Mouse (Mus musculus): Measurements from ENCODE around the gene Zyg11b. TPM values are rescaled to one million over a fixed set of nuclear protein-coding genes. Genes with fewer than 3 reads are reported as not detected.

Gene Zyg11b
- total and polyA plus RNA-seq, 3 experiments, result 9.3 to 14.2 (median 11.8) TPM

DNA sequence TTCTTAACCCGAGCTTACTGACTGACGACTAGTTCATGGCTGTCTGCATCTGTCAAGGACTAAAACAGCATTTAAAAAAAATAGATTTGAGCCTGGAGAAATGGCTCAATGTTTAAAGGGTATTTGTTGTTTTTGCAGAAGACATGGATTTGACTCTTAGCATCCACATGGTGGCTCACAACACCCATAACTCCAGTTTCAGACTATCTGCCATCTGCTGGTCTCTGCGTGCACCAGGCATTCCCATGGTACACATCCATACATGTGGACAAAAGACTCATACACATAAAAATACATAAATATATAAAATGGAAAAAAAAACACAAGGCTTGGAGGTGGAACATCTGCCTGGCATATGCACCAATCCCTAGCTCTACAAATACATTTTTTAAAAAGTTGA lies 51.6 kb downstream of the Zyg11b start:
- no peaks in the 10 kb centered on the region for H3K9me3 ChIP-seq (replicated peaks; ENCODE audit: low read length)
- H3K27ac ChIP-seq (ENCODE audit: insufficient read depth, low read depth), result no peak overlapping the region
- dilution Hi-C loops (cut with MboI; ENCODE audit: extremely low pct_ligation_motif_present, extremely low pct_unique_long_range_greater_than_20kb, low sequenced_read_pairs) (no loop called here), in situ Hi-C loops (cut with MboI; ENCODE audit: low pct_ligation_motif_present, low pct_unique_long_range_greater_than_20kb, low sequenced_read_pairs) (no loop called here)
- no peak overlapping the region for H3K4me2 ChIP-seq (ENCODE audit: insufficient read depth, low read depth, poor library complexity, severe bottlenecking)
- H3K79me2 ChIP-seq (replicated peaks; ENCODE audit: control insufficient read depth, extremely low read depth, insufficient read depth, poor library complexity, severe bottlenecking), result no peaks in the 10 kb centered on the region
- no peaks in the 10 kb centered on the region for H3K4me1 ChIP-seq (ENCODE audit: control insufficient read depth in 1 of 2, insufficient read depth in 2 of 2)
- no peaks in the 10 kb centered on the region for H3K27me3 ChIP-seq (replicated peaks)
- no peak for DNase-seq (ENCODE audit: extremely low read depth)
- H3K4me3 ChIP-seq (replicated peaks in 1 of 3; ENCODE audit: low read depth in 2 of 3, low read length in 2 of 3, poor library complexity in 1 of 3), result no peak overlapping the region
- H3K36me3 ChIP-seq (replicated peaks in 1 of 2; ENCODE audit: control insufficient read depth in 1 of 2, insufficient read depth in 1 of 2, low read length in 1 of 2), result peaks cover 25 to 64% of the 10 kb centered on the region in 2 experiments
- no peak overlapping the region for H3K9ac ChIP-seq (ENCODE audit: insufficient read depth, low read depth)
- TF ChIP-seq ZC3H11A (IDR thresholded peaks at IDR 0.05; ENCODE audit: low read depth, low read length), result no peak
- TF ChIP-seq CTCF (conservative IDR thresholded peaks at IDR 0.05 in 1 of 2, IDR thresholded peaks at IDR 0.05 in 1 of 2; ENCODE audit: low read depth in 2 of 2, low read length in 2 of 2), result peak in 1 of 2 experiments; percentile 57; a peak in 2 of 4 replicates
- peak; percentile 19; the same call in 1 of the 2 replicates for TF ChIP-seq SMC3 (IDR thresholded peaks at IDR 0.05; ENCODE audit: low read depth, low read length)

DNA sequence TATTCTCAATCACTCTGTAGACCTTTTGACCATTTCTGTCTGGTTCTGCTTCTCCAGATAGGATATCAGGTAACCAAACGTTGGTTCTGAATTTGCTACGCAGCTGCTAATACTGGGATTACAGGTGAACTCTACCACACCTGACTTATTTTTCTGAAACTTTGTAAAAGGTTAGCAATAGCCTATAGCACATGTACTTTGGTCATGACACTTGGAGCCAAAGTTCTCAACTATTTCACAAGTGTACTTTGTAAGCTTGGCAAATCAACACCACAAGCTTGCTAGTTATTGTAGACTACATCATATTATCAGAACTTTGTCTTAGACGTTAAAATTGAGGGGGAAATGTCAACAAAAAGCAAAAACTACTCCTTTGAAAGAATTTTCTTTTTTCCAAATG lies 67.2 kb downstream of the Zyg11b start:
- no peak overlapping the region for H3K4me2 ChIP-seq (ENCODE audit: insufficient read depth, low read depth, poor library complexity, severe bottlenecking)
- no peak for DNase-seq (ENCODE audit: extremely low read depth)
- no peak overlapping the region for H3K9ac ChIP-seq (ENCODE audit: insufficient read depth, low read depth)
- no peaks in the 10 kb centered on the region for H3K79me2 ChIP-seq (replicated peaks; ENCODE audit: control insufficient read depth, extremely low read depth, insufficient read depth, poor library complexity, severe bottlenecking)
- TF ChIP-seq MYC (IDR thresholded peaks at IDR 0.05; ENCODE audit: low read depth, low read length) (no peak), SMC3 (IDR thresholded peaks at IDR 0.05; ENCODE audit: low read depth, low read length) (no peak), MAX (IDR thresholded peaks at IDR 0.05; ENCODE audit: low read length) (no peak), MAZ (IDR thresholded peaks at IDR 0.05; ENCODE audit: low read depth, low read length) (no peak), HCFC1 (IDR thresholded peaks at IDR 0.05; ENCODE audit: low read depth, low read length) (no peak), MEF2A (IDR thresholded peaks at IDR 0.05; ENCODE audit: borderline replicate concordance, low read depth, low read length) (no peak), POLR2AphosphoS2 (IDR thresholded peaks at IDR 0.05; ENCODE audit: low read depth, low read length) (no peak), TCF12 (IDR thresholded peaks at IDR 0.05; ENCODE audit: low read depth, low read length) (no peak), NRF1 (IDR thresholded peaks at IDR 0.05; ENCODE audit: low read depth, low read length) (no peak), KAT2A (IDR thresholded peaks at IDR 0.05; ENCODE audit: insufficient replicate concordance, low read length) (no peak), GABPA (IDR thresholded peaks at IDR 0.05; ENCODE audit: insufficient replicate concordance, low read depth, low read length) (no peak), TBP (conservative IDR thresholded peaks at IDR 0.05; ENCODE audit: low read depth, low read length) (no peak), SIN3A (IDR thresholded peaks at IDR 0.05; ENCODE audit: low read length) (no peak), EP300 (IDR thresholded peaks at IDR 0.05; ENCODE audit: low read length) (no peak), CHD1 (IDR thresholded peaks at IDR 0.05; ENCODE audit: low read depth, low read length) (no peak)
- no peaks in the 10 kb centered on the region for H3K27me3 ChIP-seq (replicated peaks)
- dilution Hi-C loops (cut with MboI; ENCODE audit: extremely low pct_ligation_motif_present, extremely low pct_unique_long_range_greater_than_20kb, low sequenced_read_pairs), result no loop called here
- H3K36me3 ChIP-seq (replicated peaks in 1 of 2; ENCODE audit: control insufficient read depth in 1 of 2, insufficient read depth in 1 of 2, low read length in 1 of 2), result peaks cover 18 to 53% of the 10 kb centered on the region in 2 experiments
- H3K4me1 ChIP-seq (ENCODE audit: control insufficient read depth in 1 of 2, insufficient read depth in 2 of 2), result no peaks in the 10 kb centered on the region
- no peak overlapping the region for H3K4me3 ChIP-seq (replicated peaks in 1 of 3; ENCODE audit: low read depth in 2 of 3, low read length in 2 of 3, poor library complexity in 1 of 3)
- in situ Hi-C loops (cut with MboI; ENCODE audit: low pct_ligation_motif_present, low pct_unique_long_range_greater_than_20kb, low sequenced_read_pairs), result no loop called here
- H3K9me3 ChIP-seq (replicated peaks; ENCODE audit: low read length), result no peaks in the 10 kb centered on the region
- no peak overlapping the region for H3K27ac ChIP-seq (ENCODE audit: insufficient read depth, low read depth)
